Mouse (Mus musculus): ENCODE measurements around the gene Yae1d1. TPM values are rescaled to one million over a fixed set of nuclear protein-coding genes. Genes with fewer than 3 reads are reported as not detected.

The Yae1d1 gene
- 1.2 and 1.8 TPM in 2 replicates for total RNA-seq (2023)

DNA sequence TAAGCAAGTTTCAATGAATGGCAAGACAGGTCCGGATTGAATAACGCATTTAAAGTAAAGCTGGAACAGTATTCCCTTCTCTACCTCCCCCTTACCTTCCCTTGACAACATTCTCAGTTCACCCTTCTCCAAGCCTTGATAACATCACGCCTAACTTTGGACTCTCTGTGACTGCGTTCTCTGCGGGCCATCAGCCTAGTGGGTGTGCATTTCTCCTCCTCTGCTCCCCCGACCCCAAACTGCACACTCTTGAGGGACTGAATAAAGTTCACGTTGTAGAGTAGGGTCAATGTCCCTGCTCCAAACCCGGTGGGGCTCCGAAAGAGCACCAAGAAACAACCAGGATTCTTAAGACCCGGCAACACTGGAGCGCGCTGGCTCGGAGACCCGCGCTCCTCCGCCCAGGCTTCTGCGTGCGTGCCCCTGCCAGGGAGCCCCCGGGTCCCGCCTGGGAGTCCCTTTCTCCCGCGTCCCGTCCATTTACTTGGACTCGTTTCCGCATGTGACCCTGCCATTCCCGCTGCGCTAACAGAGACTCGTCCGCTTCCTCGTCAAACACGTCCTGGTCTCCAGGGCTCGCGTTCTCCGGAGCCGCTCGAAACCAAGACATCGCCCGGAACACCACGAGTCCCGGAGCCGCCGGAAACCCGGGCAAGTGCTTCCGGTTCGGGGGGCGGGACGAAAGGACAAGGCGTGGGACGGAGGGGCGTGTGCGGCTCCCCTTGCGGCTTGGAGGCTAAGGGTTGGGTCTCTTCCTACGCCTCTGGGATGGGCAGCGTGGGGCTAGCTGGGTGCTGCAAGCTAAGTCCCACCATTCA is at the start of gene Yae1d1:
Yae1d1 (minus strand) TSS at position 653 of the 818 bp plus-strand sequence.

DNA sequence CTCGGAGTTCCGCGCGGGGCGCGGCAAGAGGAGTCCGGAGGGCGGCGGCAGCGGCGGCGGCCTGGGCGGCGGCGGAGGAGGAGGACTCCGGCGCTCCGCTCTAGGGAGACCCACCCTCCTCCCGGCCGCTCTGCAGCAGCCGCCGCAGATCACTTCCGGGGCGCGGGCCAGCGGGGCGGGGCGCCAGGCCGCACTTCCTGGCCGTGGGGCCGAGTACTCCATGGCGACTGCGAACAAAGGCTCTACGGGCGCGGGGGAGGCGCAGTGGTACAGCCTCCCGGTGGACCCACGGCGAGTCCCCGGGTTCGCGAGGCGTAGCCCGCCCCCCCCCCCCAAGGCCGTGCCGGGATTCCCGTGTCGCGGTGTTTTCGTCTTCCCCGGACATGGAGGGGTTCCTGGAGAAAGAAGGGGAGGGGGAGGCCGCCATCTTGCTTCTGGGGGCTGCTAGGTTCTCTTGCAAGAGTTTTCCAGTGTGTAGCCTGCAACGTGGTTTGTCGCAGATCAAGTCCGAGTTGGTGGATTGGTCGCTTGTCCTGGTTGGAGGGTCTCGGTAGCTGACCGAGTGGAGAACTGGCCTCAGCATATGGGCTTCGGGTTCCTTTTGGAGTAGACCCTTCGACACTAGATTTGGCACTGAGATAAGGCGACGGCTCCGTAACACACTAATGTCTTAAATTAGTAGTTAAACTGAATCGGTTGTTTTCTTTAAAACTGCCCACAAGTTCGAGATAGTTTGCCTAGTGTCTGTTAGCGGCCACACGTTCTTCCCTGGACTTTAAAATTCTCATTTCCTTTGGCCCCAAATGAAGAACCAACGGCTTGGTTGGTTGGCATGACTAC is 48.9 kb downstream of the Yae1d1 start, which contains the start of gene Rala:
Rala (minus strand) TSS at position 162 of the 840 bp plus-strand sequence.

Other genes starting within 250 kb of the Yae1d1 start
- gene Cdk13, start 188.3 kb downstream of the Yae1d1 start, total RNA-seq (2023) = 84.1 and 121 TPM in 2 replicates
- 24.9 and 29.3 TPM in 2 replicates for gene Rala, start 49.1 kb downstream of the Yae1d1 start, total RNA-seq (2023)